Mouse (Mus musculus) liver, embryonic 16.5 days (tissue): ENCODE results near the gene Gm17349. TPM values are rescaled to one million over a fixed set of nuclear protein-coding genes. Genes with fewer than 3 reads are reported as not detected.

Experiments used
- ATAC-seq: fragments of 200-750 bp; cut with Nextera tagmentation; 2 replicates; pipeline ENCODE4 v1.8.0; 2017; ENCODE audit warnings: low read depth, mild to moderate bottlenecking, moderate number of reproducible peaks, moderate library complexity
- H3K27ac ChIP-seq: fragments of 300-500 bp; sonication (generic); 2 replicates; pipeline ENCODE4 v1.5.1; 2014; ENCODE audit warnings: mild to moderate bottlenecking, low read length
- H3K27me3 ChIP-seq: fragments of 300-500 bp; sonication (generic); 2 replicates; pipeline ENCODE4 v1.6.1; 2014; ENCODE audit warnings: low read depth, low read length, mixed read lengths; ENCODE audit not compliant: control insufficient read depth, insufficient read depth
- H3K36me3 ChIP-seq: fragments of 300-500 bp; sonication (generic); 2 replicates; pipeline ENCODE4 v1.6.1; 2014; ENCODE audit warnings: mild to moderate bottlenecking; ENCODE audit not compliant: control insufficient read depth, insufficient read depth
- H3K4me1 ChIP-seq: fragments of 300-500 bp; sonication (generic); 2 replicates; pipeline ENCODE4 v1.6.1; 2014; ENCODE audit warnings: low read depth, low read length, mixed read lengths; ENCODE audit not compliant: control insufficient read depth
- H3K4me2 ChIP-seq: fragments of 300-500 bp; sonication (generic); 2 replicates; pipeline ENCODE4 v1.6.1; 2014; ENCODE audit warnings: low read depth, low read length, mixed read lengths
- H3K4me3 ChIP-seq: fragments of 300-500 bp; sonication (generic); 2 replicates; pipeline ENCODE4 v1.5.1; 2014; ENCODE audit warnings: low read depth, mild to moderate bottlenecking, low read length
- H3K9ac ChIP-seq: fragments of 300-500 bp; sonication (generic); 2 replicates; pipeline ENCODE4 v1.6.1; 2014; ENCODE audit warnings: low read depth, low read length
- H3K9me3 ChIP-seq: fragments of 300-500 bp; sonication (generic); replicated peaks from 2 replicates; pipeline ENCODE4 v1.6.1; 2016; ENCODE audit warnings: low read length; ENCODE audit not compliant: control insufficient read depth
- WGBS: fragments of 180-500 bp; shearing (Covaris S2); extraction: QIAGEN DNeasy Blood & Tissue Kit; methylation state at CpG from one replicate; pipeline ENCODE4 v1.1.7; 2014; ENCODE audit not compliant: insufficient replicate concordance; 5-methylcytosine and 5-hydroxymethylcytosine counted together
- polyA plus RNA-seq: library from polyadenylated mRNA; unstranded; fragments of >200 nt; fragmentation: Nextera tagmentation; extraction: Ambion mirVana; gene quantifications from 2 replicates; pipeline ENCODE4 v1.2.1, GENCODE M21; 2015

The Gm17349 gene
- polyA plus RNA-seq = not detected in 2 replicates

GRCm38 (mm10) chr15:99705440-99706048 lies at the start of gene Gm17349:
TSS of gene Gm17349 (minus strand) at chr15:99705490.
- no peak within 1 kb of the TSS for H3K4me2 ChIP-seq
- H3K9me3 ChIP-seq = no peaks in the 10 kb centered on the region
- H3K36me3 ChIP-seq = peaks cover 9% of the 10 kb centered on the region; the same call in 1 of the 2 replicates
- no peaks in the 10 kb centered on the region for H3K27me3 ChIP-seq
- WGBS = 55% methylated on average over 11 of the region's 11 CpGs
- ATAC-seq = no peak
- no peak within 1 kb of the TSS for H3K9ac ChIP-seq
- peaks cover 27% of the 10 kb centered on the region for H3K4me1 ChIP-seq
- no peak within 1 kb of the TSS for H3K27ac ChIP-seq
- no peak within 1 kb of the TSS for H3K4me3 ChIP-seq

DNA sequence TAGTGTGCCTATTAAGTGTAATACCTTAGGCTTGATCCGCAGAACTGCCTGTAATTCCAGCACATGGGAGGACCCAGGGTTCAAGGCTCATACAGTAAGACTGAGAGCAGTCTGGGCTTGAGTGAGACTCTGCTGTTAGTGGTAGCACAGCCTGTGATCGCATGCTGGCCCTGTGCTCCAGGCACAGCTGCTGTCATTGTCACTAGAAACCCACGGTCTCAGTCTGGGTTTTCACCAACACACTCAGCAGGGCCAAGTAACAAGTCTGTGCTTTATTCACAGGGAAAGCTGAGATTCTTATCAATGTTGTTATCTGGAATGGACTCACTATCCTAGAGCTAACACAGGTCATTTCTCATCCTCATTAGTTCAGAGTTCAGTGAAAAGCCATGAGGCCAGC lies 48.9 kb upstream of the Gm17349 start:
- Histone ChIP-seq H3K9ac (no peak overlapping the region), H3K4me3 (no peak overlapping the region), H3K9me3 (no peaks in the 10 kb centered on the region), H3K4me2 (no peak overlapping the region), H3K27ac (no peak overlapping the region), H3K4me1 (no peaks in the 10 kb centered on the region), H3K36me3 (no peaks in the 10 kb centered on the region), H3K27me3 (no peaks in the 10 kb centered on the region)
- WGBS = 60% methylated on average over 3 of the region's 3 CpGs
- no peak for ATAC-seq

GRCm38 (mm10) chr15:99740229-99740628 lies 34.9 kb upstream of the Gm17349 start:
- Histone ChIP-seq H3K9me3 (no peaks in the 10 kb centered on the region), H3K27ac (no peak overlapping the region), H3K4me1 (no peaks in the 10 kb centered on the region), H3K4me2 (no peak overlapping the region), H3K36me3 (no peaks in the 10 kb centered on the region), H3K9ac (no peak overlapping the region), H3K27me3 (no peaks in the 10 kb centered on the region), H3K4me3 (no peak overlapping the region)
- 71% methylated on average over 4 of the region's 4 CpGs for WGBS
- no peak for ATAC-seq

GRCm38 (mm10) chr15:99736675-99737074 lies 31.4 kb upstream of the Gm17349 start:
- Histone ChIP-seq H3K36me3 (no peaks in the 10 kb centered on the region), H3K27ac (no peak overlapping the region), H3K4me1 (no peaks in the 10 kb centered on the region), H3K4me3 (no peak overlapping the region), H3K27me3 (no peaks in the 10 kb centered on the region), H3K9me3 (no peaks in the 10 kb centered on the region), H3K9ac (no peak overlapping the region), H3K4me2 (no peak overlapping the region)
- 76% methylated on average over 11 of the region's 11 CpGs for WGBS
- no peak for ATAC-seq

GRCm38 (mm10) chr15:99735631-99736030 lies 30.3 kb upstream of the Gm17349 start:
- H3K4me3 ChIP-seq = no peak overlapping the region
- H3K27ac ChIP-seq = no peak overlapping the region
- no peak overlapping the region for H3K9ac ChIP-seq
- no peak for ATAC-seq
- no peaks in the 10 kb centered on the region for H3K4me1 ChIP-seq
- H3K4me2 ChIP-seq = no peak overlapping the region
- no peaks in the 10 kb centered on the region for H3K9me3 ChIP-seq
- H3K27me3 ChIP-seq = no peaks in the 10 kb centered on the region
- WGBS = 69% methylated on average over 2 of the region's 2 CpGs
- no peaks in the 10 kb centered on the region for H3K36me3 ChIP-seq

DNA sequence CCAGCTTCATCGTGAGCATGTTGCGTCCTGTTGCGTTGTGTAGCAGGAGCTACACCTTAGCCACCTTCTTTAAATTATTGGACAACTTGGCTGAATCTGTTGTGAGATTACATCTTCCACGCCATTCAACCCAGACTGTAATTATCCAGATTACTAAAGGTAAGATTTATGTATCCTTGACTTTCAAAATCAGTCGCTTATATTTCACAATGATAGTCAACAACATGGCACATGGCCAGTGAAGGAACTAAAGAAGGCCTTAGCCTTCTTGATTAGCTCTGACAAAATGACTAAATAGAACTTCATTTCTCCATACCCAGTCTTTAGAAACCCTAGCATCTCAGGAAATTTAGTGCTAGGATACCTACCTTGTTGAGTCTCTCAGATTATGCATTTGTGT lies 27.9 kb upstream of the Gm17349 start:
- Histone ChIP-seq H3K36me3 (peaks cover 10% of the 10 kb centered on the region), H3K4me3 (no peak overlapping the region), H3K9me3 (no peaks in the 10 kb centered on the region), H3K4me1 (no peaks in the 10 kb centered on the region), H3K27me3 (no peaks in the 10 kb centered on the region), H3K27ac (no peak overlapping the region), H3K4me2 (no peak overlapping the region), H3K9ac (no peak overlapping the region)
- ATAC-seq = no peak
- 75% methylated on average over 5 of the region's 5 CpGs for WGBS

GRCm38 (mm10) chr15:99731678-99732077 lies 26.4 kb upstream of the Gm17349 start:
- no peak for ATAC-seq
- Histone ChIP-seq H3K27me3 (no peaks in the 10 kb centered on the region), H3K27ac (no peak overlapping the region), H3K4me2 (no peak overlapping the region), H3K4me1 (peaks cover 1% of the 10 kb centered on the region), H3K9ac (no peak overlapping the region), H3K36me3 (peaks cover 12% of the 10 kb centered on the region), H3K4me3 (no peak overlapping the region), H3K9me3 (no peaks in the 10 kb centered on the region)
- 74% methylated on average over 3 of the region's 3 CpGs for WGBS

DNA sequence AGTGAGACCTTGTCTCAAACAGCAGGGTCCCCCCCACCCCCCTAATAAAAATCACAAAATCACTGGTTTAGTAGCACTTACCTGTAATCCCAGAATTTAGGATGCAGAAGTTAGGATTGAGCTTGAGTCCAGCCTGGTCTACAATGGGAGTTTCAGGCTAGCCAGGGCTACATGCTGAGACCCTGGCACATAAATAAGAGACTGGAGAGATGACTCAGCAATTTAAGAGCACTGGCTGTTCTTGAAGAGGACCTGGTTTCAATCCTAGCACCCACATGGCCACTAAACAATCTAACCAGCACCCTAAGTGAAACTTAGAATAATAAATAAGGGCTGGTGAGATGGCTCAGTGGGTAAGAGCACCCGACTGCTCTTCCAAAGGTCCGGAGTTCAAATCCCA lies 25.9 kb upstream of the Gm17349 start:
- Histone ChIP-seq H3K4me3 (no peak overlapping the region), H3K27ac (no peak overlapping the region), H3K9ac (no peak overlapping the region), H3K27me3 (no peaks in the 10 kb centered on the region), H3K9me3 (no peaks in the 10 kb centered on the region), H3K4me1 (peaks cover 6% of the 10 kb centered on the region), H3K36me3 (peaks cover 12% of the 10 kb centered on the region), H3K4me2 (no peak overlapping the region)
- WGBS = 81% methylated on average over 2 of the region's 2 CpGs
- ATAC-seq = no peak

- H3K27ac ChIP-seq = no peak overlapping the region
- H3K27me3 ChIP-seq = no peaks in the 10 kb centered on the region
- no peak overlapping the region for H3K9ac ChIP-seq
- H3K36me3 ChIP-seq = peaks cover 12% of the 10 kb centered on the region
- no peak overlapping the region for H3K4me2 ChIP-seq
- peaks cover 16% of the 10 kb centered on the region for H3K4me1 ChIP-seq
- no peaks in the 10 kb centered on the region for H3K9me3 ChIP-seq
- 84% methylated on average over 3 of the region's 4 CpGs for WGBS
- no peak for ATAC-seq
- H3K4me3 ChIP-seq = no peak overlapping the region
Observed at GRCm38 (mm10) chr15:99729056-99729783, 23.9 kb upstream of the Gm17349 start.
